Mouse (Mus musculus) embryo, embryonic 11 days (tissue): ENCODE data around the gene Rbfox1.
A peak's percentile ranks its signal among the peaks of the same experiment; 100 is the strongest.

ENCODE experiments used
- DNase-seq: peaks from one replicate; pipeline ENCODE4 v3.0.0-alpha.2; 2015

The Rbfox1 gene

DNA sequence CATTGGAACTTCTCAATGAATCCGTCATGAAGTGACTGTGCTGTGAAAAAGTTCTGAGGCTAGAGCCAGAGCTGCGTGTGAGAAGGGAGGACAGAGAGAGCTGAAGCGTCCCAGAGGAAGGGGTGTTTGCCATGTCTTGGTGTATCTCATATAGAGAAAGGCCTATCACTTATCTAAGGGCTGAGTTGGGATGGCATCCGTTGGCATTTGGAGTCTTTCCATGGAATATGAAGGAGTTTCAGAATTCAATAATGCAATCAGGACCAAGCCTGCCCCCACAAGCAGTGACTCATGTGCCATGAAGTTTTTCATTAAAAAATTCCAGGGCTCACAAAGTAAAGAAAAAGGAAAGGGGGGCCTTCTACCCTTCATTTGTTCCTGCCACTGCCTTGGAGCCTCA is 112.0 kb downstream of the Rbfox1 start:
- no peak for DNase-seq

DNA sequence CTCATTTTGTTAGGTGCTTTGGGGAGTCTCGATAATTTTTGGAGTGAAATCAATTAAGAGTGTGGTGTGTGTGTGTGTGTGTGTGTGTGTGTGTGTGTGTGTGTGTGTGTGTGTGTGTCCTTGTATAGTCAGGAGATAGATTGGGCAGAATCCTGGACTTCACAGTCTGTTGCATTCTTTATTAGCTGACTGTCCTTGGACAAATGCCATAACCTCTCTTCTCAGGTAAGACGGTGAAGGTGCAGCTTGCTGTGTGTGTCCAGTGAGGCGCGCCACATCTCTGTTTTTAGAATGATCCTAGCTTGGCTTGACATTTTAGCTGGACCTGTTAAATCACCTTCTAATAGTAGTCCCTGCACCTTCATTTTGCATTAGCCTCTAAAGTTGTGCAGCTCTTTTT is 112.5 kb downstream of the Rbfox1 start:
- no peak for DNase-seq

DNA sequence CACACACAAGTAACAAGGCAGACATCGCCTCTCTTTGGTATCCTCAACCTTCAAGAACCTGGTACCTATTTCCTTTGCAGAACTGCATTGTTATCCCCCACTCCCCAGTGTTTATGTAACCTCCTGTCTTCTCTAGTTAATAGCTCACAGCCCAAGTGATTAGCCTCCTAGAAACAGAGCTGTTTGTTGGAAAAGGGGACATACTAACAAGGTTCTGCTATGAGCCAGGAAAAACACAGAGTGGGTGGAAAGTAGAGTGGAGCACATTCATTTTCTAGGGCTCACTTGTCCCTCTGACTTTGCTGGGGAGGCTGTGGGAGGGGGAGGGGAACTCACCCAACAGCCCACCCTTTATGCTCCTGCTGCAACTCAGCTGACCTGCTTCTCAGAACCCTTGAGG is 114.9 kb downstream of the Rbfox1 start:
- DNase-seq: no peak

DNA sequence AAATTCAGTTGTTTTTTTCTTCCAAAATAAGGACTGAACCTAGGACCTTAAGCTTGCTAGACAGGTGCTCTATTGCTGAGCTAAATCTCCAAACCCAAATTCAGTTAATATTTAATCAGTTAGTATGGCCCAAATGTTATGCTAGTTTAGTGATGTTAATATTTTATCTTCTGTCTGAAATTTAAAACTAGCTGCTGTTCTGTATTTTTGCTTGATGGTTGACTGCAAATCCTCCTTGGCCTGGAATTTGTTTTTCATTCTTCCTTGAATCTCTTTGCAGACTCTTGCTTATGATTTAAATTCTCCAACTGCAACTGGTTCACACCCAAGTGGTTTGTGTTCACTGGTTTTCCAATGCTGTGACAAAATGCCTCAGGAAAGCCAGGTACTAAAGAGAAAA is 121.8 kb downstream of the Rbfox1 start:
- no peak for DNase-seq

DNA sequence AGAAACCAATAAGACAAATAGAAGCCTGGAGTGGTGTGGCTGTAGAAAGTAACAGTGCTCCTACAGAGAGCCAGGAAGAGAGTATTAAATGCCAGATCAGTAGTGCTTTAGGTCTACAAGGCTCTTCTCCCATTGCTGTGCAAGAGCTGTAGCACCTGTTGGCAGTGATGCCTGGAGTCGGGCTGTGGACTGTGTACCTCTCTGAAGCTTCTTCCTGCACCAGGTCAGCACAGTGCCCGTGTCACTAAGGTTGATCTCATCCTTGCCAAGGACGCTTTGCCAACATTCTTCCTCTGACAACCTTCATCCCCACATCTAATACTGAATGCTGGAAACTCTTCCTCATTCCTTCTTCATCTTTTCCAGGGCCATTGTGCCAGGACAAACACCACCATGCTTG is 127.7 kb downstream of the Rbfox1 start:
- DNase-seq: no peak

DNA sequence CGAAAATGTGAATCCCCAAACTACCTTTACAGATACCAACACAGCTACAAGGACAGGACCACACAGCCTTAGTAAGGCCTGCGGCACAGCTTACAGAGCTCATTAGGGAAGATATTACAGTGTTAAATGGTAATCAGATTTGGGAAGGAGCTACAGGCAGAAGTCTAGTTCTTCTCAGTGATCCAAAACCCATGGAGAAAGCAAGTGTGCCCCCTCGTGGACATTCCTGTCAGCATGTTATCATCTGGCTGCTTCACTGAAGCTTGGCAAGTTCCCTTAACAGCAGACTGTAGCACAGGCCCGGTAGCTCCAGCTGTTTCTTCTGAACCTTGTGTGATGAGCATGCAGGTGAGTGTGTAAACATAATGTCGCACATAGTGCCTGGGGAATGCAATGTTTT is 133.5 kb downstream of the Rbfox1 start:
- DNase-seq: peak; percentile 75

DNA sequence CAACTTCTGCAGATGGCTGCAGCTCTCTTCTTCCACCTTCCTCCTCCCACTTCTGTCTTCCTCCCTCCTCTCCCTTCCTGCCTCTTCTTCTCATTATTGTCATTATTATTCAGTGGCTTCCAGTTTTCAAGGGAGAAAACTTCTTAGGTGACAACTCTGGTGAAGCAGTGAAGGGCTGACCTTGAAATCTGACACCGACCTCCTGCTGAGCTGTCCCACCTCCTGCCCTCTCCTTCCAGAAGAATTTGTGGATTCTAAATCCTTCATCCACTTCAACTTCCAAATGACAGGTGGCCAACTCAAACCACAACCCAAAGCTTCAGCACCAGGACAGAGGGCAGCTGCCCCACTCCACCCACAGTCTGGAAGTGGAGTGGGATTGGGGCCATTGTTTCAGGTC is 134.2 kb downstream of the Rbfox1 start:
- DNase-seq: no peak

DNA sequence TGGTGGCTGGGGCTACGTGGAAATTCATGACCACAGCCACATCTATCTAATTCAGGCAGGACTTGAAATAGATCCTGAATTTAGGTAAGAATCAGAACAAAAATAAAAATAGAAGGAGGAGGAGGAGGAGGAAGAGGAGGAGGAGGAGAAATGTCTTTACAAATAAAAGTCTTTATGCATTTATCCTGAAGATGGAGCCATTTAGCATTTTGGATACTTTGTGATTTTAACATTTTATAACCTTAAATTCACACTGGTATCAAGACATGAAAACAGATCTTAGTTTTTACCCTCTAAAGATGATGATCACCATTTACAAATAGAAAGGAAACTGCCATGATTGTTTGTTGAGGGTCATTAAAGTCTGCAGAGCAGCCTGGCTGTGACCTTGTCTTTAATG is 146.1 kb downstream of the Rbfox1 start:
- DNase-seq: no peak

DNA sequence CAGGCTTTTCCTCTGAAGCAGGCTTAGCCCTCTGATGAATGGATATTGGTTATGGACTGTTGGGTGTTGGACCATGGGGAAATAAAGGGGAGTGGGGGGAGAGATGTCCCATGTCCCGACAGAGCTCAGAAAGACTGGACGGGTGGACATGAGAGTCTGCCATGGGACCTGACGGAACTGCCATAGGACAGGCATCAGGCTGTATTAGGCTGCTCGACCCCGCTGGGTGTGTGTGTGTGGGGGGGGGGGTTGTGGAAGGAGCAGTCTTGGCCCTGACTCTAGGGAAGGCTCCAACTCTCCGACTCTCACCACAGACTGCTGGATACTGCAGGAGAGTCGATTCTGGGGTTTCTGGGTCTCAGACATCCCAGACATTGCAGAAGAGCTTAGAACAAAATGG is 147.4 kb downstream of the Rbfox1 start:
- no peak for DNase-seq

DNA sequence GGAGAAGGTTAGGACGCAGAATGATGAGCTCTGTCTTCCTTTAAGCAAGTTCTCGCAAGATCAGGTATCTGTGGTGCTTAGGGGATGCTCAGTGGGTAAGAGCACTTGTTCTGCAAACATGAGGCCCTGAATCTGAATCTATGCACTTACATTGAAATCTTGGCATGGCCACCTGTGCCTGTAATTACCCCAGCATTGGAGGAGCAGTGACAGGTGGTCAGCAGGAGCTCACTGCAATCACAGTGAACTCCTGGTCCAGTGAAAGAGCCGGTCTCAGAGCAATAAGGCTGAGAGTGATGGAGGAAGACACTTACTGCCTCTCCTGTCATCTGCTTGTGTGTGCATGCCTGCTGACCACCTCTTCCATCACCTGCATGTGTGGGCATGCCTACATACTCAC is 149.7 kb downstream of the Rbfox1 start:
- DNase-seq: no peak

DNA sequence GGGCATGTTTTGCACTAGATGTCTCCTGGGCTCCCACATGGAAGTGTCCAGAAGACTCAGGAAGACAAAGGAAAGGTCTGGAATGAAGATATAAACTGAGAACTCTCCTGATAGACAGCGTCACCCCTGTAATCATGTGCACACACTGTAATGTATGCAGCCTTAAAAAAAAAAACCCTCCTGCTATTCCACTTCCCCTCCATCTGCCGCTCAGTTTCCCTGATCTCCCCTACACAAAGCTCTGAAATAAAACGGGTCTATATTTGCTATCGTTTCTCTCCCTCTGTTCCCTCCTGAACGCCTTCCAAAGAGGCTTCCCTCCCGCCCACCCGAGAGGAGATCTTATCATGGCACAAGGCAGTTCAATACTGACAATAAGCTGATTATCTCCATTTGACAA is 151.9 kb downstream of the Rbfox1 start:
- DNase-seq: no peak

DNA sequence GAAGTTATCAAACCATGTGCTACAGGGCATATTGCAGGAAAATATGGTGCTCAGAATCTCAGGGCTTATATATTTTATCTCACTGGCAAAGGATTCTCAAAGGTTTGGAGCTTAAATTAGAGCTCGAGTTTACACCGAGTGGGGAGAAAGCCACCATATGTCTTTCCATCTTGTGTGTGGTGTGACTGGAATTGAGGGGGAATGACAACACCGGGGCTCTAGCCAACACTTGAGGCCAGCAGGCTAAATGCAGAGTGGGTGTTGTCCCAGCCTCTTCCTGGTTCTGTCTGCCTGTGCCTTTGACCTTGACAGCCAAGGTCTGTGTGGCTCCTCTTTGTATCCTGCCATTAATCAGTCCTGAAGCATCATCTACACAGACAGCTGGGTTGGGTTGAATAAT is 157.6 kb downstream of the Rbfox1 start:
- no peak for DNase-seq

DNA sequence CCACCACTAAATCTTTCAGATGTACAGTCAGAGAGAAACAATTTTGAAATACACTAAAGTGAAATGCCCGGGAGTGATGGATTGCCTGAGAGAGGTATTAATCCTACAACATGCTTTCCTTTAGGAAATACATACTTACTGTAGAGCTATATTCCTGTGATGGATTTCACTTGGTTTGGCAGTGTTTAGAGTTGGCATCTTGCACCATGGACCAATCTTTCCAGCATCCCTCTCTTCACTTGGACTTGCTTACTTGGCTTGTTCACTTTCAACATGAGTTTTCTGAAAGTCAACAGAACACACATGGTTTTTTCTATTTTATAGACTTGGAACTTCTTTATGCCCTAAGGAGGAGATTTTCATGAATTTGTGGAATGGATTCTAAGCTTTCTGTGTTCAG is 163.4 kb downstream of the Rbfox1 start:
- DNase-seq: no peak

DNA sequence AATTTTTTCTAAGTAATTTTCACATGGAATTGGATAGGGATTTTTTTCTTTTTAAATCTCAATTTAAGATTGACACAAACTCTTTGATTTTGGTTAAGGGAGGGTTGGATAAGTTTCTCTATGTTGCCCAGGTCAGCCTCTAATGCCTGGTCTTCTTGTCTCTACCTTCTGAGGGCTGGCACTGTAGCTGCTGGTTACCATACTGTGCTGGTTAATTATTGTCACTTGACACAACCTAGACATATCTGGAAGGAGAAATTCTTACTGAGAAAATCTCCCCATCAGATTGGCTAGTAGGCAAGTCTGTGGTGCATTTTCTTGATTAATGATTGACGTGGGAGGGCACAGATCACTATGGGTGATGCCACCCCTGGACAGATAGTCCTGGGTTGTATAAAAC is 177.3 kb downstream of the Rbfox1 start:
- DNase-seq: no peak

DNA sequence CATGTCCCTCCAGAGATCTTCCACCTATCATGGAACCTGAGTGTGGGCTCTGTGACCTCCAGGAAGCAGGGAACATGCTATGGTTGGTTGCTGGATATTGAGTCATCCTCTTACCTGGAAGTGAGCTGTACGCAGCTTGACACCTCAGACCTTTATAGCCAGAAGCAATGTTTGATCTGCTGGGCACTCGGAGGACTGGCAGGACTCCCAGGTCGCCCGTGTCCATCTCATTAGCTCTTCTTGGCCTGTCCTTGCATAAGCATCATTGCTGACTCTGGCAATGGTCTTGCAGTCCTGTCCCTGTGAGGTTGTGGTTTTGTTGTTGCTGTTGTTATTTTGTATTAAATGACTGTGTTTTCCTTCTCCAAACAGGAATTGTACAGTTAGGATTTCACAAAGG is 180.3 kb downstream of the Rbfox1 start:
- DNase-seq: no peak

DNA sequence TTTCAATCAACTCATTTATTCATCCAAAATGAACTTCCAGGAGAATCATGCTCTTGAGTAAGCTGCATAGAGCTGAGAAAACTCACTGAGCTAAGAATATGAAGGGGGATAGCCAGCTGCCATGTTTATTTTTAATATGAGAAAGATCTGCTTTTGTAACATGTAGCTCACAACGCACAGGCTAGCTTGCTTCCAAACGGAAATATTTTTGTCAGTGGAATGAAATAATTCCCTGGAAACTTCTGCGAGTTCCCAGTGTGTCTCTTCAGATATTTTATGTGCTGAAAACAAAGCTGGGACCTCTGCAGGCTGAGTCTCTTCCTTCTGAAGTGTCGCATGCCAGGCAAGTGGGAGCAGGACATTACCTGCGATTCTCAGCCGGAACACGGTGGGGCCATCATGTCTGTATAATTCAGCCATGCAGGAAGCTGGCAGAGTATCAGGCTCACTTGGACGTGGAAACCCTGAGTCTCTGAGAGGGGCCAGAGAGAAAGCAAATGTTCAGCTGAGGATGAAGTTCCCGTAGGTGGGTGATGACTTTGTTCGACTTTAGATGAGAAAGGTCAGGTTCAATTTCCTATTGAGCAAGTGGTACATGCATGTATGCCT is 190.4 kb downstream of the Rbfox1 start:
- no peak for DNase-seq

DNA sequence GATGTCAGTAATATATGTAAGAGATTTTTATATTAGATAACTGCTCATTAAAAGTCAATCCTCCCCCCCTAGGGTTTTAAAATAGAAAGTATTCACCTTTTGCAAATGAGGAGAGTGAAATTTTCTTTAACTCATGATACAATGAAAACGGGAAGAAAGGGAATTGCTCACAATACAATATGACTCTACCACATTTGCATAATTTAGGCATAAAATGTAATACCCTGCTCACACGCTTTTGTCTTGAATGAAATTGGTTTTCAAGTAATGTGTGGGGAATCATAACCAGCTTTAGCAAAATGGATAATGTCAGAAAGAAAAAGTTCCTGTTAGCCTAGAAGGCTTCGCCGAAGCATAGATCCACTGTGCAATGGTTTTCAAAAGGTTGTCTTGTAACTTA is 193.9 kb downstream of the Rbfox1 start:
- DNase-seq: no peak

DNA sequence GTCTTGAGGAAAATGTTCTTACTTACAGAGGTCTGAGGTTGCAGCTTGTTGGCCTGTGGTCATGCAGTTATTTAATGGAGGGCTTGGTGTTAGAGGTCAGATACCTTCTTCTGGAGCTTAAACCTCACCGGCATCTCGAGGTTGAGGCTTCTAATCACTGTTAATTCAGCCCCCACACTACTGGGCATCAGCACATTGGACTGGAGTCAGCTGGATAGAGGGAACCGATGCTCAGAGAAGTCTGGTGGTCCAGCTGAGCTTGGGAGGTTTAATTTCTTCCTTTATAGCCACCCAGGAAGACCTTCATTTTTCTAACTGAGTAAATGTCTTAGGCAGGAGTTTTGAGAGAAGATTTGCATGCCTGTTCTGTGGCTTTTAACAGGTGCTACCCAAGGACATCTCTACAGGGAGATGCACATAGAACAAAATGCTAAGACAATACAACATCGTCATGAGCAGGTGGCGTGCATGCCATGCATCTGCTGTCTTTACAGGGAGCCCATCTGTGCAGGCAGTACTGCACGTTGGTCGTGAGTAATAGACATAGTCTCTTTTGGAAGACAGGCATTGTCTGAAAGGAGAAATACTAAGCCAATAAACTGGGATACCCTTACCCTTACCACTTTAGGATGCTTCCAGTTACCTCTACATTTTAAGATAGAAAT is 199.7 kb downstream of the Rbfox1 start:
- no peak for DNase-seq

DNA sequence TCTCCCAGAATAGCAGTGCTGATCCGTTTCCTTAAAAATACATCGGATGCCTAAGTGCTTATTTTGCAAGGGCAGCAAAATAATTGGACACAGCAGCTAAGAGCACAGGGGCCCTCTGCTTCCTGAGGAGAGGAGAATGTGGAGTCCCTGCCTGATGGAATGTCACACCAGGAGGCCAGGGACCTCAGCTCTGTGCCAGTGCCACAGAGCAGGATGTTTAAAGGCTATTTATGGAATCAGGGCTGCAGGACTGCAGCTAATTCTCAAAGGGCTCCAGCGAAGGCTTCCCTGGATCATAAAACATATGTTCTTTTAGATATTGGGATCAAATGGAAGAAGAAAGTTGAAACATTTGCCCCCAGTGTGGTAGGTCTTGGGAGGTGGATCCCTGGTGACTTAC is 201.0 kb downstream of the Rbfox1 start:
- peak; percentile 17 for DNase-seq

DNA sequence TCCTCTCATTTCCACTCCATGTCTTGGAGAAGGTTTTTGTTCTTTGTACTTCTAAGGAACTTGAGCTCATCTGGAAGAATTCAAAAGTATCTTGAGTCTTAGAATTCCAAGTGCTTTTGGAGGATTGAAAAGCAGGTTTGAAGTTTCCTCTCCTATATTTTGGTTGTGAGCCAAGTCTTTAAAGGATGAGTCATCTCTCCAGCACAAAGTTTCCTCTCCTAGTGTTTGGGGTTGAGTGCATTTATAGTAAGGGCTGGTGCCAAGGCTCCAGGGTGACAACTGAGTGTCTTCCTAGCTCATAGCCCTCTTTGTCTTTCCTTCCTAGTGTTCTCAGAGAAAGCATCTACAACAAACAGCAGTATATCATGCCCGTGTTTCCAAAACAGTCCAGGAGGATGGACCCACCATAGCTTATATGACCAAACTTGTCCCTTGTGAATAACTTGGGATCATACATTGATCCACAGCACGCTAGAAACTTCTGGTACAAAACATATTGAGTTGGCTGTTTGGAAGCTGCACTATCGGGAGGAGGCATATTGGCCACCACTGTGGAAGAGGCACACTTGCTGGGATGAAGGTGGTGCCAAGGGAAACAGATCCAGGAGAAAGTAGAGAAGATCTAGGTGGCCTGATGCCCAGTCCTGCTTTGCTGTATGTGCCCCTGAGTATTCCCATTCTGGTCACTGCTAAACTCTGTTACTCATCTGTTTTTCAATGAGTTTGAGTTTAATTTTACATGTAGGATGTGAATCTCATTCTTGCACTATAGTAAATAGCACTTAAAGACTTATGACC is 206.4 kb downstream of the Rbfox1 start:
- no peak for DNase-seq

DNA sequence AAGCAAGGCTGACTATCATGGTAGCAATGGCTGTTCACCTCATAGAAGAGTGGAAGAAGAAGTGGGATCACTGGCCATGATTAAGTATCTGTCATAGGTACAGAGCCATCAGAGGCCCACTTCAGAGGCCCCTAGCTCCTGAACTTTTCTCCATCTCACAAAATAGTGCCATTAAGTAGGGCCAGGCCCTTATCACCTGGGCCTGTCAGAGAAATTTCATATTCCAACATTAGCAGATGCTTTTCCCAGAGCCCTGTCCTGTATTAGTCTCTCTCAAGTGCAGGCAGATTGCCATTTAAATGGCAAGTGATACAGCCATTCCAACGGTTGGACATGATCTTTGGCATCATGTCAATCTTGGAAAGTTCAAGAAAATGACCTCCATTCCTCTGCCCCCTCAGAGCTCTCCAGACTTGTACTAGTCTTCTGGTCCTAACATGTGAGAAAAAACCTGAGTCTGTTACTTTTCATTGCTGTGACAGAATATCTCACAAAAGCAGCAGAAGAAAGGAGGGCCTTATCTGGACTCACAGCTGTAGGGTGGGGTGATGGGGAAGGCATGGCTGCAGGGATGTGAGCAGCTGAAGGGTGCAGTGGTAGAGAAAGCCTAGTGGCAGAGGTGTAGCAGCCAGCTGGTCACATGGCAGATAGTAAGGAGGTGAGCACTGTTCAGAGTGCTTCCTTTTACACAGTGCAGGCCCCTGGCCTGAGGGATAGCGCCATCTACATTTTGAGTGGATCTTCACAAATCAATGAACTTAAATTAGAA is 210.6 kb downstream of the Rbfox1 start:
- no peak for DNase-seq

DNA sequence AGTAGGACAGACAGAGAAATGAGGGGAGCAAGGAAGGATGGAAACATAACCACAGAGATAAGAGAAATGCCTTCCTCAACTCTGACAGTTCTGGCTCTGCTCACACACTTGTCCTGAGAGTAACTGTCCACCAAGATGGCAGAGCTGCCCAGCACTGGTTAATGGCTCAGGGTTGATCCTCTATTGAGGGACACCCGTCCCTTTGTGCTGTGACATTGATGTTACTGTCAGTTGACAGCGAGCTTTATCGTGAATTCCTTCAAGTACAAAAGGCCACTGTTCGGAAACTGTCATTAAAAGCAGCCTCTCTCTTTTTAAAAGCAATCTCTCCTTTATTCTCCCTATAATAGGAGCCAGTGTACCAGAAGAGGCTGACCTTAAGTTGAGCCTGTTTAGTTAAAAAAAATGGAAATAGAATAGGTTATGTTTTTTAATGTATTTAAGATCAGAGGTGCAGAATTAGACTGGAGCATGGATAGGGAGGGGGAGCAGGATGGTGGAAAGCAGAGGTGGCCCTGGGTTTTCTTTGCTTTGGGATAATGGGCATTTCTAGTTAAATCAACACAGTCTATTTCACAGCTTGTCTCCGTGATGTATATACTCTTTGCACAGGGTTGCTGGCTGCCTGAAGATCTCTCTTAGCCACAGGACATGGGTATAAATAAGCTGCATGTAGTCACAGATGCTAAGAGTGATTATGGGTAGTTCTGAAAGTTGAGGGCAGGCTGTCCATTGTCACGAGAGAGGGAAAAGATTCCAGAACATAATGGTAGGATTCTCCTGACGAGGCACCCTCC is 212.3 kb downstream of the Rbfox1 start:
- peak; percentile 19 for DNase-seq

DNA sequence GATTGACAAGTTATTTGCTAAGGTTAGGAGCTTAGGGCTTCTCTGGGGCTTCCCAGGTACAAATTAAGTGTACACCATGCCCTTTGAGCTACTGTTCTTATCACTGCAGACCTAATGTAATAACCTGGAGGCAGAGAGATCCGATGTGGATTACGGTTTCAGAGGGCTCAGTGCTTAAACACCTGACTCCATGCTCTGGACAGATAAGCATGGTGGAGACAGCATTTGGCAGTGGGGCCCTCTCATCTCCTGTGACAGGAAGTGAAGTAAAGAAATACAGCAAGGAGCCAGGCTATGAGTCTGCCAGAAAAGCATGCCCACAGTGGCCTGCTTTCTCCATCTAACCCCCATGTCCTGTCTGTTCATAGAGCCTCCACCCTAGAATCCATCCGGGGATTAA is 213.0 kb downstream of the Rbfox1 start:
- no peak for DNase-seq
